Mouse (Mus musculus): ENCODE results near the gene Dgkh.

GRCm38 (mm10) chr14:78731852-78732616 is 542 bp downstream of the Dgkh start:
- TF ChIP-seq CTCF (conservative IDR thresholded peaks at IDR 0.05; ENCODE audit: low read length): no peak
- no peak for TF ChIP-seq NANOG (IDR thresholded peaks at IDR 0.05; ENCODE audit: borderline replicate concordance, low read length)
